Mouse (Mus musculus): ENCODE measurements around the gene Ahnak2. TPM values are rescaled to one million over a fixed set of nuclear protein-coding genes. Genes with fewer than 3 reads are reported as not detected.

Gene Ahnak2
- polyA plus RNA-seq, 1 experiment: 14.7 TPM

DNA sequence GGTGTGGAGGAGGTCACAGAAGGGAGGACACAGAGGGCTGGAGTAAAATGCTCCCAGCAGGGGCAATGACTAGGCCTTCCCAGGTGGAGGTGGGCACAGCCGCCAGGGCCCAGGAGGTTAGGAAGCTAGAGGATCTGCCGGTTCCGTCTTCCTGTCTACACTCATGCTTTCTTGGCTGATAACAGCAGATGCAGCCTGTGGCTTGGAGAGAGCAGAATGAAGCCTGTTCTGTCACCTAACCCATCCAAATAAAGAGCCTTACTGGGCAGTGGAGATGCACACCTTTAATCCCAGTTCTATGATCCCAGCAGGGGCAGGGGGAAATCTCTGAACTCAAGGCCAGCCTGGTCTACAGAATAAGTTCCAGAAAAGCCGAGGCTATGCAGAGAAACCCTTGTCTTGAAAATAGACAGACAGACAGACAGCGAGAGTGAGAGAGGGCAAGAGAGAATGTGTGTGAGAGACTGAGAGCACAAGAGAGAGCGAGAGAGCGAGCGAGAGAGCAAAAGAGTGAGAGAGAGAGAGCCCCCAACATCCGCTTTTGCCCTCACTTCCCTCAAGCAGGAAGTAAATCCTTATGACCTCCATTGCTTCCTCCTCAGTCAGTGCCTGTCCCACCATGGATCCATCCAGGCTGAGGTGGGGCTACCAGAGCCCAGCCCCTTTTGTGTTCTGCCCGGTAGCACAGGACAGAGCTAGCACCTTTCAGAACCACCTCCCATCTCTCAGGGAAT is 3.1 kb downstream of the Ahnak2 start:
- no peak for TF ChIP-seq CTCF (IDR thresholded peaks at IDR 0.05; ENCODE audit: borderline replicate concordance, insufficient read depth, low read depth, low read length)
- TF ChIP-seq POLR2A (IDR thresholded peaks at IDR 0.05; ENCODE audit: borderline replicate concordance, insufficient read depth, low read length): no peak

DNA sequence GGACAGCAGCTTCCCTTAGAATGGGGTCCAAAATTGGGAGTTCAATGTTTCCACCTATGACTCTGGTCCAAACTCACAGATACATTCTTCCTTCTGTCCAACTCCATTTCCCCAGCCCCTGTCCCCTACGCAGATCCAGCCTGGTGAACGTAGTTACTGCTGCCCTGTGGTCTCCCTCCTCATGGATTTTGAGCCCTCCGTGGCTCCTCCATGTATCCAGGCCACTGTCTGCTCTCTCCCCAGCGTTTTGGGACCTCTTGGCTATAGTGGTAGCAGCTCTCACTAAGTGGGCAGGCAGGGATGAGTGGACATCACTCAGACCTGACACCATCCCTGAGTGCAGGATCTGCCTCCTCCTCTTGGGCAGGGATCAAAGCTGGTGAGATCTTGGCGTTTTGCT is 3.7 kb downstream of the Ahnak2 start:
- 80% methylated on average over 5 of the region's 5 CpGs for WGBS
- Histone ChIP-seq H3K4me1 (ENCODE audit: control insufficient read depth, insufficient read depth, low read length) (peaks cover 6% of the 10 kb centered on the region), H3K27ac (ENCODE audit: insufficient read depth, low read length) (no peak overlapping the region), H3K4me3 (replicated peaks; ENCODE audit: insufficient read depth, low read depth, low read length) (no peak overlapping the region), H3K27me3 (ENCODE audit: control insufficient read depth, insufficient read depth, low read length) (no peaks in the 10 kb centered on the region)
- DNase-seq: no peak
- TF ChIP-seq POLR2A (IDR thresholded peaks at IDR 0.05; ENCODE audit: borderline replicate concordance, insufficient read depth, low read length) (no peak), CTCF (IDR thresholded peaks at IDR 0.05; ENCODE audit: borderline replicate concordance, insufficient read depth, low read depth, low read length) (no peak)

More for the DNA sequence above, 3.1 kb downstream of the Ahnak2 start:
- WGBS: 82% methylated on average over 10 of the region's 10 CpGs
- Histone ChIP-seq H3K4me1 (ENCODE audit: control insufficient read depth, insufficient read depth, low read length) (peaks cover 7% of the 10 kb centered on the region), H3K4me3 (replicated peaks; ENCODE audit: insufficient read depth, low read depth, low read length) (no peak overlapping the region), H3K27me3 (ENCODE audit: control insufficient read depth, insufficient read depth, low read length) (no peaks in the 10 kb centered on the region), H3K27ac (ENCODE audit: insufficient read depth, low read length) (no peak overlapping the region)
- no peak for DNase-seq

DNA sequence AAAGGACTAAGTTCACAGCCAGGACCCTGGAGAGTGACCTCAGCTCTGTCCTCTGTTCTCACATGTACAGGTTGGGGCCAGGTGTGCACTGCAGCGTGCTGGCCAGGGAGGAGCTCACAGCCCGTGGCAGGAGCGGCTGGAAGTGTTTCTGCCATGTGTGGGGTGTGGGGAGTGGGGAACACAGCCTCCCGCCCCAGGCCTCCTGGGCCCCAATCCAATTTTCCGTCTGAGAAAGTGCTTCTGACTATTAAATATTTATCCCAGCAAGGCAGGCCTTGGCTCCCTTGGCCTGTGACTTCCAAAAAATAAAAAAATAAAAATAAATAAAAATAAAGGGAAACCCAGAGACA is 4.2 kb downstream of the Ahnak2 start:
- DNase-seq: no peak
- H3K4me1 ChIP-seq (ENCODE audit: control insufficient read depth, insufficient read depth, low read length): peaks cover 7% of the 10 kb centered on the region
- H3K4me3 ChIP-seq (replicated peaks; ENCODE audit: insufficient read depth, low read depth, low read length): no peak overlapping the region
- H3K27ac ChIP-seq (ENCODE audit: insufficient read depth, low read length): no peak overlapping the region
- H3K27me3 ChIP-seq (ENCODE audit: control insufficient read depth, insufficient read depth, low read length): no peaks in the 10 kb centered on the region
- WGBS: 58% methylated on average over 5 of the region's 5 CpGs
- TF ChIP-seq CTCF (IDR thresholded peaks at IDR 0.05; ENCODE audit: borderline replicate concordance, insufficient read depth, low read depth, low read length): no peak
- TF ChIP-seq POLR2A (IDR thresholded peaks at IDR 0.05; ENCODE audit: borderline replicate concordance, insufficient read depth, low read length): no peak

DNA sequence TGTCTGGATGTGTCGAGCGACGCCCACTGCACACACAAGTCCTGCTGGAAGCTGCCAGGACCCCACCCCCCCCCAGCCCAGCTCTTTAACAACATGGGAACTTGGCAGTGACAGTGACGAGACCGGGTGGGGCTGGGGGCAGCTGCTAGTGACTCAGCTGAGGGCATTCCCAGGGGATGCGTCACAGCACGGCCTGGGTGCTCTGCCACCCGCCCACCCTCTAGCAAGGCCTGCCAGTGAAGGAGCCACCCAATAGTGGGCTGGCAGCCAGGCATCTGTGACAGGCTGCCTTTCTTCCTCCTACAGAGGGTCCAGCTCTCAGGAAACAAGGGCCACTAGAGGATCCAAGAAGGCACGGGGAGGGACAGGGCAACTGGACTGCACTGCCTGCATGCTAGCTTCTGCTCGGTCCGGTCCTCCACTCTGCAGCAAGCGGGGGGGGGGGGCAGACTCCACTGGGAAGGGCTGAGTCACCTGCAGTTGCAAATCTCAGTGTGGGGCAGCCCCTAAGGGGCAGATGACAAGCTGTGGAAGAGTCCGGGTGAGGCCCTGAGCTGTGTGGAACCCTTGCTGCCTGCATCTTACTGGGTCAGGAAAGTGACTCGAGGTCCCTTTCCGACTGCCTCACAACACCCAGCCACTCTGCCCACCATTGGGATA is 4.7 kb downstream of the Ahnak2 start:
- TF ChIP-seq CTCF (IDR thresholded peaks at IDR 0.05; ENCODE audit: borderline replicate concordance, insufficient read depth, low read depth, low read length): no peak
- no peak for TF ChIP-seq POLR2A (IDR thresholded peaks at IDR 0.05; ENCODE audit: borderline replicate concordance, insufficient read depth, low read length)
- 39% methylated on average over 15 of the region's 15 CpGs for WGBS
- H3K27ac ChIP-seq (ENCODE audit: insufficient read depth, low read length): no peak overlapping the region

DNA sequence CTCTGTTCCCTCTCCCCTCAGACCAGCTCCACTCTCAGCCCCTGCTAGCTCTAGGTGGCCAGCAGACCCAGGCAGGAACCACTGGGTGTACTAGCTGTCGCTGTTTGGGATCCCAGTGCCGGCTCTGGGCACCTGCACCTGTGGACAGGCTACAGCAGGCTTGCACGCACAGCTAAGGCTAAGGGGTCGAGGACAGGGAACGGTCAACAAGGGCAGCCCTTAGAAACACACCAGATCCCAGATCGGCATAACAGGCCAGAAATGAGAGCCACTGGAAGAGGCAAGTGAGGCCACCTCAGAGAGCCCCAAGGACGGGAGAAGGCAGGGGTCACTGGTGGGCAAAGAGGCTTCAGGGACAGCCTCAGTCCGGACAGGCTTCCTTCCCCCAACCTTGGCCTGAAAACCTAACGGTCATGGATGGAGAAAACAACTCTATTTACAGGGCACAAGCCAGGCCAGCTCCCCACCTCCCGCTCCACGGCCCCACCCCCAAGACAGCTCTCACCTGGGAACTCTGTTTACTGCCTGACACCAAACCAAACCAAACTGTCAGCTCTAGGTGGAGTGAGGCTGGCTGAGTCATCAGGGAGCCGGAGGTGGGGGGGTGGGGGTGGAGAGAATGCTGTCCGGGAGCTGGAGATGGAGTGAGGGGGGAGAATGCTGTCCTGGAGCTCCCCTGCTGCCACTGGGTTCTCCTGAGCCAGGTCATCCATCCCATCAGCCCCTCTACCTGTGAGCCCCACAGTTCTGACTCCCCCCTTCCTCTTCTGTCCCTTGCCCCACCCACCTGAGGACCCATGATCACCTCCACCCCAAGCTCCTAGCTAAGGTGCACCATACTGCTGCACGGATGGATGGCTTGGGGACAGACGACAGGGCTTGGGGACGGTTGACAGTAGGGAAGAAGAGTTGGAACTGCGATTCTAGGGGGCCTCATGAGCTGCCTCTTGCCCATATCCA is 5.6 kb downstream of the Ahnak2 start:
- no peak for DNase-seq
- TF ChIP-seq CTCF (IDR thresholded peaks at IDR 0.05; ENCODE audit: borderline replicate concordance, insufficient read depth, low read depth, low read length) (no peak), POLR2A (IDR thresholded peaks at IDR 0.05; ENCODE audit: borderline replicate concordance, insufficient read depth, low read length) (no peak)
- WGBS: 66% methylated on average over 17 of the region's 17 CpGs
- Histone ChIP-seq H3K4me3 (replicated peaks; ENCODE audit: insufficient read depth, low read depth, low read length) (no peak overlapping the region), H3K27me3 (ENCODE audit: control insufficient read depth, insufficient read depth, low read length) (no peaks in the 10 kb centered on the region), H3K27ac (ENCODE audit: insufficient read depth, low read length) (no peak overlapping the region), H3K4me1 (ENCODE audit: control insufficient read depth, insufficient read depth, low read length) (peaks cover 5% of the 10 kb centered on the region)

More for the DNA sequence above, 4.7 kb downstream of the Ahnak2 start:
- Histone ChIP-seq H3K4me1 (ENCODE audit: control insufficient read depth, insufficient read depth, low read length) (peaks cover 7% of the 10 kb centered on the region), H3K27me3 (ENCODE audit: control insufficient read depth, insufficient read depth, low read length) (no peaks in the 10 kb centered on the region), H3K4me3 (replicated peaks; ENCODE audit: insufficient read depth, low read depth, low read length) (no peak overlapping the region)
- DNase-seq: no peak

DNA sequence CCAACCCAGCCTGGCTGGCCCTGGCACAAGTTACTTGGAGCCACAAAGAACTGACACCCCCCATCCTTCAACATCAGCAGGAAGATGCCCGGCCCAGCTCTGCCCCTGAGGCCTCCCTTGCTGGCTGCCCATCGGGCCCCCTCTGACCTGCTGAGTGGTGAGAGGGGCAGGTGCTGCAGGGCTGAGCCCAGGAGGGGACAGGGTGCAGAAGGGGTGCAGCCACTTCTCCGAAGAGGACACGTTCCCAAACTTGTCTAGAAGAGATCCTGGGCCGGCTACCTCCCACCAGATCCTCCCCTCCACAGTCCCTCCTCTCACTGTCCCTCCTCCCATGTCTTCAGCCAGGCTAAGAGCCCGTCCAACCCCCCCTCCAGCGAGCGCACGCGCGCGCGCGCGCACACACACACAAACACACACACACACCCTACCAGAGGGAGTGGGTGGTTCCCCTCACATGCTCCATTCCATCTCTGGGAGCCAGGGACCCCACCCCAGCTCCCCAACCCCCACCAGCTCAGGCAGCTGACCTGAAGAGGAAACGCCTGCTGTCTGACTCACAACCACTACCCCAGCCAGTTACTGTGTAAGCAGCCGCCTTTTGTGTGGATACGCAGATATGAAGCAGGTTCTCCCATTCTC is 6.9 kb downstream of the Ahnak2 start:
- Histone ChIP-seq H3K27ac (ENCODE audit: insufficient read depth, low read length) (no peak overlapping the region), H3K4me1 (ENCODE audit: control insufficient read depth, insufficient read depth, low read length) (peaks cover 4% of the 10 kb centered on the region), H3K27me3 (ENCODE audit: control insufficient read depth, insufficient read depth, low read length) (no peaks in the 10 kb centered on the region), H3K4me3 (replicated peaks; ENCODE audit: insufficient read depth, low read depth, low read length) (no peak overlapping the region)
- TF ChIP-seq CTCF (IDR thresholded peaks at IDR 0.05; ENCODE audit: borderline replicate concordance, insufficient read depth, low read depth, low read length): no peak
- TF ChIP-seq POLR2A (IDR thresholded peaks at IDR 0.05; ENCODE audit: borderline replicate concordance, insufficient read depth, low read length): no peak
- WGBS: 74% methylated on average over 18 of the region's 18 CpGs
- no peak for DNase-seq

DNA sequence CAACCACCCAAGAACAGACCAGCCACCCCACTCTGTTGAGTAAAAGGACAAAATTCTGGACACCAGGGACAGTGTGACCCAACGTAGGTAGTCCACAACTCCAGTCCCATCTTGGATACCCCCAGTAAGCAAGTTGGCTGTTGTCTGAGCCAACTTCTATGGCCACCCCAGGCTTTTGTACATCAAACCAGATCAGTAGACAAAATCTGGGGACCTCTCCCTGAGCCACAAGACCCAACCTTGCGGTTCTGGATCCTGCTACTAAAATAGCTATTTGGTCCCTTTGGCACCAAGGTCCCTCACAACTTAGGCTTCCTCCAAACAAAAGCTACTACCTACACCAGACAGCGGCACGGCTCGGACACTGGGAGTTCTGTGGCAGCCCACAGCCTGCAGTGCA is 7.5 kb downstream of the Ahnak2 start:
- H3K4me3 ChIP-seq (replicated peaks; ENCODE audit: insufficient read depth, low read depth, low read length): no peak overlapping the region
- WGBS: 96% methylated on average over 5 of the region's 5 CpGs
- DNase-seq: no peak
- no peak overlapping the region for H3K27ac ChIP-seq (ENCODE audit: insufficient read depth, low read length)
- no peaks in the 10 kb centered on the region for H3K27me3 ChIP-seq (ENCODE audit: control insufficient read depth, insufficient read depth, low read length)
- TF ChIP-seq POLR2A (IDR thresholded peaks at IDR 0.05; ENCODE audit: borderline replicate concordance, insufficient read depth, low read length) (no peak), CTCF (IDR thresholded peaks at IDR 0.05; ENCODE audit: borderline replicate concordance, insufficient read depth, low read depth, low read length) (no peak)
- H3K4me1 ChIP-seq (ENCODE audit: control insufficient read depth, insufficient read depth, low read length): peaks cover 4% of the 10 kb centered on the region

All from cerebellum, adult 2 months (tissue).